Mouse (Mus musculus) neural tube, embryonic 15.5 days (tissue): Measurements from ENCODE around the gene Angptl6. TPM values are rescaled to one million over a fixed set of nuclear protein-coding genes. Genes with fewer than 3 reads are reported as not detected.

Experiments
- ATAC-seq: fragments of 200-750 bp; cut with Nextera tagmentation; 2 replicates; pipeline ENCODE4 v1.8.0; 2017; ENCODE audit warnings: mild to moderate bottlenecking, moderate TSS enrichment, moderate library complexity; ENCODE audit not compliant: low FRiP score
- H3K27ac ChIP-seq: fragments of 300-500 bp; sonication (generic); replicated peaks from 2 replicates; pipeline ENCODE4 v1.5.1; 2015; ENCODE audit warnings: mild to moderate bottlenecking, inconsistent platforms
- H3K27me3 ChIP-seq: fragments of 300-500 bp; sonication (generic); replicated peaks from 2 replicates; pipeline ENCODE4 v1.6.1; 2015; ENCODE audit warnings: inconsistent platforms
- H3K36me3 ChIP-seq: fragments of 300-500 bp; sonication (generic); 2 replicates; pipeline ENCODE4 v1.6.1; 2015; ENCODE audit warnings: inconsistent platforms
- H3K4me1 ChIP-seq: fragments of 300-500 bp; sonication (generic); 2 replicates; pipeline ENCODE4 v1.6.1; 2015; ENCODE audit warnings: inconsistent platforms
- H3K4me2 ChIP-seq: fragments of 300-500 bp; sonication (generic); 2 replicates; pipeline ENCODE4 v1.6.1; 2015; ENCODE audit warnings: inconsistent platforms, mild to moderate bottlenecking, moderate library complexity
- H3K4me3 ChIP-seq: fragments of 300-500 bp; sonication (generic); replicated peaks from 2 replicates; pipeline ENCODE4 v1.5.1; 2015; ENCODE audit warnings: mild to moderate bottlenecking, inconsistent platforms
- H3K9ac ChIP-seq: fragments of 300-500 bp; sonication (generic); replicated peaks from 2 replicates; pipeline ENCODE4 v1.6.1; 2015; ENCODE audit warnings: mild to moderate bottlenecking, inconsistent platforms
- H3K9me3 ChIP-seq: fragments of 300-500 bp; sonication (generic); replicated peaks from 2 replicates; pipeline ENCODE4 v1.6.1; 2016; ENCODE audit warnings: inconsistent platforms
- WGBS: fragments of 180-500 bp; shearing (Covaris S2); methylation state at CpG from one replicate; pipeline ENCODE4 v1.1.7; 2015; ENCODE audit warnings: mixed read lengths; 5-methylcytosine and 5-hydroxymethylcytosine counted together
- polyA plus RNA-seq: library from polyadenylated mRNA; unstranded; fragments of >200 nt; fragmentation: Nextera tagmentation; extraction: Ambion mirVana; gene quantifications from 2 replicates; pipeline ENCODE4 v1.2.1, GENCODE M21; 2015

Gene Angptl6
- polyA plus RNA-seq, result 11.8 and 13.8 TPM in 2 replicates

DNA sequence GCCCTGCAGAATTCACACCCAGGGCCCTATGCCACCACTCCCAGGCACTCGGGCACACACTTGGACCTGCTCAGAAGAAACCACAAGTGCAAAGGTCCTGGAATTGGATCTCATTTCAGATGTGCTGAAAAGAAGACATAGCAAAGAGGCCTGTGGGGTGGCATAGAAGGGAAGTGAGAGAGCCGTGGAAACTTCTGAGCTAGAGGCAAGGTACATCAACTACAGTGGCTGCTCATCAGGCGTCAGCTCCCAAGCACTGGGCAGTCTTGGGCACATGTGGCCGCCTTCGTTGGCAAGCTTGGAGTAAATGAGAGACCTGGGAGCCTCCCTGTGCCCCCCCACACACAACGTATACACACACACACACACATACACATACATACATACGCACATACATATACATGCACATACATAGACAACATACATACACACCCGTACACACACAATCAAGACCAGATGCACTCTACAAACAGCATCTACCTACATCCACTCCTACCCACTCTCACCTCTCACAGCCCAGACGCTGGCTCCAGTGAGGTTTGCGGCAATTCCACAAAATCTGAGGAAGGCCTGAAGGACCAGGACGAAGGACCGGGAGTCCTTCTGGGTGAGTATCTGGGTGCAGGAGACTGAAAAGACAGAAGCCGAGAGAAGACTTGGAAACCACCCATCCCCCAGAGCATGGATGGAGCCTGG, at the start of gene Angptl6:
Angptl6 (minus strand) TSS at position 631 of the 696 bp plus-strand sequence.
- Histone ChIP-seq H3K27me3 (no peaks in the 10 kb centered on the region), H3K27ac (peak within 1 kb of the TSS; percentile 96), H3K4me3 (peak within 1 kb of the TSS; percentile 45), H3K9ac (peak within 1 kb of the TSS; percentile 52), H3K9me3 (no peaks in the 10 kb centered on the region), H3K36me3 (no peaks in the 10 kb centered on the region), H3K4me2 (peak within 1 kb of the TSS; percentile 67), H3K4me1 (peaks cover 18% of the 10 kb centered on the region)
- 92% methylated on average over 13 of the region's 13 CpGs for WGBS
- no peak for ATAC-seq

- Histone ChIP-seq H3K4me1 (no peaks in the 10 kb centered on the region), H3K4me2 (no peak overlapping the region), H3K4me3 (no peak overlapping the region), H3K9ac (no peak overlapping the region), H3K9me3 (no peaks in the 10 kb centered on the region), H3K27me3 (no peaks in the 10 kb centered on the region), H3K36me3 (peaks cover 98% of the 10 kb centered on the region), H3K27ac (no peak overlapping the region)
- 96% methylated on average over 3 of the region's 3 CpGs for WGBS
- ATAC-seq, result no peak
These were observed 43.7 kb upstream of the Angptl6 start for GRCm38 (mm10) chr9:20923258-20923657.

DNA sequence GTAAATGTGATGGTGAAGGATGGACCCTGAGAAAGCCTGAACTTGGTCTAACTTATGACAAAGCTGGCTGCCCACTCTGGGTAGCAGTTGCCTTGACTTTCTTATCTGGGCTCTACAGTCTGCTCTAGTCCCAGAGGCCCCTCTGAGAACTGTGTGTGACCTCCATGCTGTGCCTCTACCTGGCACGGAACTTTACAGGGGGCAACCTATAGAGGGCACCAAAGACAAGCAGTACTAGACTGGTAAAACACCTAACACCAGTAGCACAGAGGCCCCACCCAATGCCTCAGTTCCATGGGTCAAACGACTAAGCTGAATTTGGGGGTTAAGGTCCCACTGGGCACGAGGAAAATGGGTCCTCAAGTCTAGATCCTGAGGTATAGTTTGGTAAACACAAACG, 36.6 kb upstream of the Angptl6 start:
- H3K27ac ChIP-seq, result no peak overlapping the region
- peaks cover 100% of the 10 kb centered on the region for H3K36me3 ChIP-seq
- no peaks in the 10 kb centered on the region for H3K9me3 ChIP-seq
- H3K27me3 ChIP-seq, result no peaks in the 10 kb centered on the region
- WGBS, result 90% methylated on average over 4 of the region's 4 CpGs
- no peak overlapping the region for H3K4me2 ChIP-seq
- H3K4me3 ChIP-seq, result no peak overlapping the region
- ATAC-seq, result no peak
- H3K9ac ChIP-seq, result no peak overlapping the region
- no peaks in the 10 kb centered on the region for H3K4me1 ChIP-seq

DNA sequence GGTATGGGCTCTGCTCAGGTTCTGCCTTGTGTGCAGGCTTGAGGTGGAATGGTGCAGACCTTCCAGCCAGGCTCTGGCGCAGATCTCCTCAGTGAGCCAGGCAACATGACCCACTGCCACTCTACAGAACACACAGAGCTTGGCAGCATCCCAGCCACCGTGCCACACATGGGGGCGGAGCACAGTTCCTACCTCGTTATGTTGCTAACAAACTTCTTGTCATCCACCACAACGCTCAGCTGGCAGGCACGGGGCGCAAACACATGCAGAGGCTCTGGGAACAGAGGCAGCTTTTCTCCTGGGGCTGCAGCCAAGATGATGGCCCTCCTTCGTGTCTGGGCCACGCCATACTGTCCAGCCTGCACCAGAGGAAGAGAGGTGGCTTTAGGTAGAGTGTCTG, 30.4 kb upstream of the Angptl6 start:
- Histone ChIP-seq H3K4me1 (no peaks in the 10 kb centered on the region), H3K9ac (no peak overlapping the region), H3K27me3 (no peaks in the 10 kb centered on the region), H3K9me3 (no peaks in the 10 kb centered on the region), H3K4me2 (no peak overlapping the region), H3K4me3 (no peak overlapping the region), H3K36me3 (peaks cover 100% of the 10 kb centered on the region), H3K27ac (no peak overlapping the region)
- ATAC-seq, result no peak
- 89% methylated on average over 9 of the region's 9 CpGs for WGBS

GRCm38 (mm10) chr9:20902174-20902491, 22.6 kb upstream of the Angptl6 start:
- Histone ChIP-seq H3K4me1 (peaks cover 13% of the 10 kb centered on the region), H3K27me3 (no peaks in the 10 kb centered on the region), H3K27ac (no peak overlapping the region), H3K4me2 (no peak overlapping the region), H3K9ac (no peak overlapping the region), H3K9me3 (no peaks in the 10 kb centered on the region), H3K36me3 (peaks cover 27% of the 10 kb centered on the region), H3K4me3 (no peak overlapping the region)
- 44% methylated on average over 6 of the region's 6 CpGs for WGBS
- ATAC-seq, result no peak

DNA sequence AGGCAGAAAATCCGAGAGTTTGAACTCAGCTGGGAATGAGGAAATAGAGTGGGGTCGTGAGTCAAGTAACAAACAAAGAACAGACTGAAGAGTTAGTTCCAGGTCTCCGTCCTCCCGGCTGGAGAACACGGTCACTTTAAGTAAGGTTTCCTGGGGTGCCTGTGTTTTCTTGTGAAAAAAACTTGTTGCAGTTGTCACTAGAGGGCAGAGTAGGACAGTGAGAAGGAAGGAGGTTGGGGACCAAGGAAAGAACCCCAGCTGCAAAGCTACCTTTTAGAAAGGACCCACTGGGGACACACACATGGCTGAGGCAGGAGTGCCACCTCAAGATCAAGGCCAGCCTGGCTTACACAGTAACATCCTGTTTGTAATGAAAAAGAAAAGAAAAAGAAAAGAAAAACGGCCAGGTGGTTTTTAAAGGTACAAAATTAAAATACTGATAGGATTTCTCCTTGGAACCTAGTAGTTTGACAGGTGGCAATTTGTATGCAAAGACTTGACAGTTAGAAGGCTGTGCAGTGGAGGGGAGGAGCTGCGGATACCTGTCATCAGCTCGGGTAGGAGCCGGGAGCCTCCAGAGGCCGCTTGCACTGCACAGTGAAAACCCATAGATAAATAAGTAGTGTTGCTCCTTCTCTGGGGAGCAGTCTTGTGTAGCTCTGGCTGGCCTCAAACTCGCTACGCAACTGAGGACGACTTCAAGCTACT, 22.1 kb upstream of the Angptl6 start:
- Histone ChIP-seq H3K27ac (no peak overlapping the region), H3K9ac (no peak overlapping the region), H3K27me3 (no peaks in the 10 kb centered on the region), H3K36me3 (peaks cover 22% of the 10 kb centered on the region), H3K9me3 (no peaks in the 10 kb centered on the region), H3K4me2 (no peak overlapping the region), H3K4me1 (peaks cover 18% of the 10 kb centered on the region), H3K4me3 (no peak overlapping the region)
- ATAC-seq, result no peak
- WGBS, result 23% methylated on average over 13 of the region's 13 CpGs

GRCm38 (mm10) chr9:20898511-20899073, 19.1 kb upstream of the Angptl6 start, which contains the start of gene Eif3g:
TSS of gene Eif3g (minus strand) at chr9:20898623.
- 6% methylated on average over 34 of the region's 34 CpGs for WGBS
- peak; percentile 91 for ATAC-seq

GRCm38 (mm10) chr9:20897736-20898510, 18.4 kb upstream of the Angptl6 start:
- Histone ChIP-seq H3K9ac (peak overlapping the region; percentile 91), H3K4me3 (peak overlapping the region; percentile 98), H3K4me1 (peaks cover 19% of the 10 kb centered on the region), H3K27ac (peak overlapping the region; percentile 67), H3K4me2 (peak overlapping the region; percentile 98), H3K27me3 (no peaks in the 10 kb centered on the region), H3K9me3 (no peaks in the 10 kb centered on the region), H3K36me3 (peaks cover 35% of the 10 kb centered on the region)
- peak; percentile 61 for ATAC-seq
- whole genome bisulfite sequencing, result 5% methylated on average over 37 of the region's 39 CpGs

More at GRCm38 (mm10) chr9:20898511-20899073, 19.1 kb upstream of the Angptl6 start, which contains the start of gene Eif3g:
- peak within 1 kb of the TSS; percentile 98 for H3K4me2 ChIP-seq
- H3K9me3 ChIP-seq, result no peaks in the 10 kb centered on the region
- peaks cover 28% of the 10 kb centered on the region for H3K36me3 ChIP-seq
- peak within 1 kb of the TSS; percentile 98 for H3K4me3 ChIP-seq
- no peaks in the 10 kb centered on the region for H3K27me3 ChIP-seq
- peak within 1 kb of the TSS; percentile 91 for H3K9ac ChIP-seq
- H3K27ac ChIP-seq, result peak within 1 kb of the TSS; percentile 67
- peaks cover 19% of the 10 kb centered on the region for H3K4me1 ChIP-seq

DNA sequence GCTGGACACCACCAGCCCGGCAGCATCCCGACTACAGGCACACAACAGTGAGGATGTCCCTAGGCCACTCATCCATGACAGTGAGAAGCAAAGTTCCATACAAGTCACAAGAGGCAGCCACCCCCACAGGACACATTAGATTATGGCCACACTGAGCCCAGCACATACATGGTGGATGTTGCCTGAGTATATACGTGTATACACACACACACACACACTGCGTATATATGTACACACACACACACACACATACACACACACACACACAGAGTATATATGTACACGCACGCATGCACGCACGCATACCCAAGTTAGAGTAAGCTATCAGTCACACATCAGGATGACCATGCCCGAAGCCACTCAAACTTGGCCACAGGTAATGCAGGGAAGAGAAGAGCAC, 15.9 kb upstream of the Angptl6 start:
- WGBS, result 95% methylated on average over 9 of the region's 9 CpGs
- H3K9ac ChIP-seq, result no peak overlapping the region
- H3K4me3 ChIP-seq, result no peak overlapping the region
- no peaks in the 10 kb centered on the region for H3K9me3 ChIP-seq
- no peak overlapping the region for H3K4me2 ChIP-seq
- peaks cover 19% of the 10 kb centered on the region for H3K4me1 ChIP-seq
- ATAC-seq, result no peak
- no peak overlapping the region for H3K27ac ChIP-seq
- no peaks in the 10 kb centered on the region for H3K27me3 ChIP-seq
- peaks cover 60% of the 10 kb centered on the region for H3K36me3 ChIP-seq

DNA sequence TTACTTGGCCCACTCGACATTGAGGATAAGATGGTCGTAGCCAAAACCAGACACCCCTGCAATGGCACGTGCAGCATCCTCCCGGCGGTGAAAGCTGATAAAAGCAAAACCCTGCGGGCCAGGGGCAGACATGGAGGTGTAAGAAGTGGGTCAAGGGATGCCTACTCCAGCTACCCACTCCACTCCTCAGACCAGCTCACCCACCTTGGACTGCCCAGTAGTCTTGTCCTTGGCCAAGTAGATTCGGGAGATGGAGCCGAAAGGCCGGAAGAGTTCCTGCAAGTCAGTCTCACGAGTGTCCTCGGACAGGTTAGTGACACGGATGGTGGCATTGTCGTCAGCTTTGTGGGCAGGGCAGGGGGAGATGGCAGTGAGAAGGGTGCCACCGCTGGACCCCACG, 15.1 kb upstream of the Angptl6 start:
- peaks cover 68% of the 10 kb centered on the region for H3K36me3 ChIP-seq
- no peaks in the 10 kb centered on the region for H3K9me3 ChIP-seq
- no peak for ATAC-seq
- whole genome bisulfite sequencing, result 92% methylated on average over 15 of the region's 15 CpGs
- H3K4me2 ChIP-seq, result no peak overlapping the region
- H3K9ac ChIP-seq, result no peak overlapping the region
- no peak overlapping the region for H3K27ac ChIP-seq
- H3K27me3 ChIP-seq, result no peaks in the 10 kb centered on the region
- H3K4me3 ChIP-seq, result no peak overlapping the region
- H3K4me1 ChIP-seq, result peaks cover 21% of the 10 kb centered on the region

DNA sequence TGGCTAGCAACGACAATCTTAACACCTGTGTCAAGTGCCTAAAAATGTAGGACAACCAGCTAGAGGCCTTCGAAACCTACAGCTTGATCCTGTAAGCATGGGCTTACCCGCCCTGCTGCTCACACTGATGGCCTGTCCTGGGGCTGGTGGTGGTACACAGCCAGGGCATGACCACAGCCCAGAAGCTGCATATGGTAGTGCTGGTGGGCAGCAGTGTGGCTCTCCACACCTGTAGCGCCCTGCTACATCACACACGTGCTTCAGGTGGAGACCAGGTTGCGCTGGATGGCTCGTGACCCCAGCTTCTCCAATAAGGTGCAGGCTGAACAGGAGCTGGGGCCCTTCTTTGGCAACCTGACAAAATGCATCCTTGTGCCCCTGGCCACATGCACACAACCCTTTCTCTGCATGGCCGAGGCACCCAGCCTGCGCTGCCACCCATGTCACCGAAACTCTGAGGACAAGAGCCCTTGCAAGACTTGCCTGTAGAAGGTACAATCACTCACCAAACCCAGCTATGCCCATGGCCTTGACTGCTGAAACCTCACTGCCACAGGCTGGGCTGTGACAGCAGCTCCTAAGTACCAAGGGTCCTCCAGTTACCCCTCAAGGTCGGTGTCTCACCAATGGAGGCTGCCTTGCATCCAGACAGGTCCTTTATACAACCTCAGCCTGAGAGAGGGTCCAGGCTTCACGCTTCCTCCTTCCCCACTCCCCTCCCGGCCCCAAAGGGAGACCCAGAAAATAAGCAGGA, 14.2 kb upstream of the Angptl6 start:
- H3K9ac ChIP-seq, result no peak overlapping the region
- peaks cover 27% of the 10 kb centered on the region for H3K4me1 ChIP-seq
- H3K27ac ChIP-seq, result no peak overlapping the region
- peaks cover 72% of the 10 kb centered on the region for H3K36me3 ChIP-seq
- no peaks in the 10 kb centered on the region for H3K27me3 ChIP-seq
- H3K4me3 ChIP-seq, result no peak overlapping the region
- H3K4me2 ChIP-seq, result no peak overlapping the region
- no peaks in the 10 kb centered on the region for H3K9me3 ChIP-seq
- WGBS, result 89% methylated on average over 13 of the region's 13 CpGs
- no peak for ATAC-seq
